Comparison of ENCODE assay signal across 8 mouse cellular contexts in the genomic region with DNA sequence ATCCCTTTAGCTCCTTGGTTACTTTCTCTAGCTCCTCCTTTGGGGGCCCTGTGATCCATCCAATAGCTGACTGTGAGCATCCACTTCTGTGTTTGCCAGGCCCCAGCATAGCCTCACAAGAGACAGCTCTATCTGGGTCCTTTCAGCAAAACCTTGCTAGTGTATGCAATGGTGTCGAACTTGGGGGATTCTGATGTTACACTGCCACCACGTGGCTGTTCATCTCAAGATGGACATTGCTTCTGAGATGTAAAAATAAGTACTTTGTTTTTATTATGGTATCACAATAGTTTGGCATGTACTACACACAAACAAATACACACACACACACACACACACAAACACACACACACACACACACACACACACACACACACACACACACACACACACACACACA.
DNase-seq lines count a peak whose midpoint lies in the region; TF ChIP-seq lines count a peak whose summit lies in the region.
"Not testable (repeated sequence)": the region's sequence is repeated elsewhere in the genome, so short reads cannot be mapped to it uniquely, and the experiment has no call there.

No protein-coding gene starts in this region.

- TF ChIP-seq CTCF in C2C12 (IDR thresholded peaks at IDR 0.05; ENCODE audit: control insufficient read depth, insufficient read depth, insufficient read length) = peak; percentile 31
- TF ChIP-seq CTCF in kidney, adult 2 months (conservative IDR thresholded peaks at IDR 0.05; ENCODE audit: insufficient read depth, insufficient read length, low read depth, low read length) = 0 out of 2 replicates have a peak, but pooled peaks have one; percentile 28

- intact Hi-C loops in gastrocnemius, postnatal 36 days (cut with DNase I) = loop anchor here (2.0 kb wide), 1 partner anchor 360 kb away; no protein-coding TSS in a partner anchor
- intact Hi-C loops in left cerebral cortex, postnatal 14 days (cut with DNase I) = loop anchor here (2.0 kb wide), 2 partner anchors 114 to 360 kb away; no protein-coding TSS in a partner anchor

- peak; percentile 85 for DNase-seq in brain, adult 2 months (ENCODE audit: low read depth, low spot score)
- peak; percentile 58 for DNase-seq in embryonic facial prominence, embryonic 10.5 days (ENCODE audit: low spot score)
- peak; percentile 21 to 34 for DNase-seq in gastrocnemius, postnatal 36 days
- peak; percentile 63 for DNase-seq in kidney, adult 2 months
- DNase-seq in left cerebral cortex, postnatal 14 days (ENCODE audit: low spot score in 2 of 2) = peak; percentile 56 to 72
- peak; percentile 49 for DNase-seq in midbrain, embryonic 10.5 days (ENCODE audit: low spot score)
- peak; percentile 62 for DNase-seq in right cerebral cortex, postnatal 4 days

- WGBS in embryonic facial prominence, embryonic 10.5 days = 6% methylated on average over 2 of the region's 2 CpGs
- WGBS in kidney, adult 2 months = 1% methylated on average over 2 of the region's 2 CpGs
- 12% methylated on average over 2 of the region's 2 CpGs for WGBS in midbrain, embryonic 10.5 days

- not testable (repeated sequence) for H3K27ac ChIP-seq in embryonic facial prominence, embryonic 10.5 days (replicated peaks); kidney, adult 2 months (ENCODE audit: insufficient read depth, low read depth, low read length); midbrain, embryonic 10.5 days (replicated peaks)

- not testable (repeated sequence) for H3K79me3 ChIP-seq in C2C12 (ENCODE audit: low read depth)

- H3K4me1 ChIP-seq in embryonic facial prominence, embryonic 10.5 days; kidney, adult 2 months (ENCODE audit: control insufficient read depth, insufficient read depth, low read length); midbrain, embryonic 10.5 days: not testable (repeated sequence)

- H3K4me3 ChIP-seq in C2C12 (ENCODE audit: insufficient read depth, poor library complexity, severe bottlenecking); embryonic facial prominence, embryonic 10.5 days; kidney, adult 2 months (ENCODE audit: insufficient read depth, low read depth, low read length); midbrain, embryonic 10.5 days: not testable (repeated sequence)

- H3K27me3 ChIP-seq in C2C12 (ENCODE audit: control insufficient read depth, insufficient read depth, insufficient read length); embryonic facial prominence, embryonic 10.5 days (replicated peaks; ENCODE audit: low read depth, poor library complexity, severe bottlenecking); kidney, adult 2 months (replicated peaks; ENCODE audit: control insufficient read depth, insufficient read depth, low read length); midbrain, embryonic 10.5 days (ENCODE audit: low read depth, poor library complexity, severe bottlenecking): not testable (repeated sequence)

- not testable (repeated sequence) for H3ac ChIP-seq in C2C12 (ENCODE audit: control insufficient read depth, insufficient read length, low read depth)

- not testable (repeated sequence) for H3K36me3 ChIP-seq in C2C12 (ENCODE audit: control insufficient read depth, insufficient read depth); embryonic facial prominence, embryonic 10.5 days (replicated peaks); kidney, adult 2 months (ENCODE audit: control insufficient read depth, insufficient read depth, low read length); midbrain, embryonic 10.5 days

- not testable (repeated sequence) for H3K9me3 ChIP-seq in embryonic facial prominence, embryonic 10.5 days; midbrain, embryonic 10.5 days (replicated peaks)

- not testable (repeated sequence) for TF ChIP-seq POLR2A in kidney, adult 2 months (IDR thresholded peaks at IDR 0.05; ENCODE audit: low read depth, low read length)

- not testable (repeated sequence) for H3K79me2 ChIP-seq in C2C12 (ENCODE audit: control insufficient read depth, insufficient read depth)

Comparison
In these comparisons a context has a peak if more than half of its experiments do, and no peak if none do; other contexts are left out.
1. DNase-seq: peak in every context shown above with its lines; median percentile 85 in brain, adult 2 months; 64 in left cerebral cortex, postnatal 14 days; 63 in kidney, adult 2 months; 62 in right cerebral cortex, postnatal 4 days; 58 in embryonic facial prominence, embryonic 10.5 days; 49 in midbrain, embryonic 10.5 days; 28 in gastrocnemius, postnatal 36 days.